Mouse (Mus musculus) B cell, adult 2 months (primary cell): ENCODE results near the gene Tmem156.
"Not testable (repeated sequence)": the region's sequence is repeated elsewhere in the genome, so short reads cannot be mapped to it uniquely, and the experiment has no call there.

ENCODE experiments used
- DNase-seq, 2 experiments: peaks; one replicate each; pipeline ENCODE4 v3.0.0; 2022

Tmem156 gene

GRCm38 (mm10) chr5:65091921-65092320, at the start of gene Tmem156:
Tmem156 (minus strand) TSS chr5:65092132.
- DNase-seq: no peak

- no peak for DNase-seq
These were observed 49.3 kb upstream of the Tmem156 start for GRCm38 (mm10) chr5:65141242-65141641.

- DNase-seq: no peak
These were observed 45.1 kb upstream of the Tmem156 start for GRCm38 (mm10) chr5:65137073-65137472.

- DNase-seq: peak; percentile 57 to 62
These were observed 44.2 kb upstream of the Tmem156 start for GRCm38 (mm10) chr5:65136159-65136558.

GRCm38 (mm10) chr5:65131211-65131879, 39.4 kb upstream of the Tmem156 start:
- no peak for DNase-seq

GRCm38 (mm10) chr5:65130528-65131210, 38.7 kb upstream of the Tmem156 start:
- DNase-seq: no peak

GRCm38 (mm10) chr5:65128481-65128880, 36.5 kb upstream of the Tmem156 start:
- no peak for DNase-seq

- no peak for DNase-seq
These were observed 34.2 kb upstream of the Tmem156 start for GRCm38 (mm10) chr5:65126137-65126536.

GRCm38 (mm10) chr5:65122616-65123015, 30.7 kb upstream of the Tmem156 start:
- DNase-seq: no peak

- peak in 1 of 2 experiments; percentile 15 for DNase-seq
These were observed 28.0 kb upstream of the Tmem156 start for GRCm38 (mm10) chr5:65119918-65120317.

GRCm38 (mm10) chr5:65119495-65119894, 27.6 kb upstream of the Tmem156 start:
- DNase-seq: peak in 1 of 2 experiments; percentile 26

- DNase-seq: peak in 1 of 2 experiments; percentile 15
These were observed 24.9 kb upstream of the Tmem156 start for GRCm38 (mm10) chr5:65116789-65117188.

GRCm38 (mm10) chr5:65113323-65113722, 21.4 kb upstream of the Tmem156 start:
- no peak for DNase-seq

GRCm38 (mm10) chr5:65112225-65112624, 20.3 kb upstream of the Tmem156 start:
- DNase-seq: not testable (repeated sequence)

GRCm38 (mm10) chr5:65107773-65108432, 16.0 kb upstream of the Tmem156 start:
- DNase-seq: peak; percentile 57 to 60

- DNase-seq: peak; percentile 83 to 85
These were observed 15.2 kb upstream of the Tmem156 start, which contains the start of gene Klhl5 for GRCm38 (mm10) chr5:65106876-65107772. Klhl5 (plus strand) TSS chr5:65107539.

GRCm38 (mm10) chr5:65102641-65103042, 10.7 kb upstream of the Tmem156 start:
- DNase-seq: peak; percentile 51

- no peak for DNase-seq
These were observed 10.2 kb upstream of the Tmem156 start for GRCm38 (mm10) chr5:65102026-65102640.

- DNase-seq: no peak
These were observed 9.7 kb upstream of the Tmem156 start for GRCm38 (mm10) chr5:65101621-65102020.

GRCm38 (mm10) chr5:65101209-65101608, 9.3 kb upstream of the Tmem156 start:
- no peak for DNase-seq

- DNase-seq: no peak
These were observed 8.1 kb upstream of the Tmem156 start for GRCm38 (mm10) chr5:65100002-65100401.

- DNase-seq: no peak
These were observed 5.5 kb upstream of the Tmem156 start for GRCm38 (mm10) chr5:65097457-65097856.
